Mouse (Mus musculus) retina, embryonic 14.5 days (tissue): ENCODE measurements around the gene C130026I21Rik.
"Not testable (repeated sequence)": the region's sequence is repeated elsewhere in the genome, so short reads cannot be mapped to it uniquely, and the experiment has no call there.

Source experiments
- DNase-seq: peaks from one replicate; pipeline ENCODE4 v3.0.0-alpha.2; 2015; ENCODE audit warnings: low spot score

C130026I21Rik gene

GRCm38 (mm10) chr1:85270466-85270865 lies at the start of gene C130026I21Rik:
Gene C130026I21Rik (minus strand): TSS chr1:85270566.
- DNase-seq = not testable (repeated sequence)

- DNase-seq = not testable (repeated sequence)
Measured at GRCm38 (mm10) chr1:85287063-85287462, 16.7 kb upstream of the C130026I21Rik start.

GRCm38 (mm10) chr1:85276421-85276820 lies 6.1 kb upstream of the C130026I21Rik start:
- DNase-seq = not testable (repeated sequence)

GRCm38 (mm10) chr1:85258634-85259033 lies 11.7 kb downstream of the C130026I21Rik start:
- not testable (repeated sequence) for DNase-seq

GRCm38 (mm10) chr1:85255217-85255616 lies 15.1 kb downstream of the C130026I21Rik start:
- not testable (repeated sequence) for DNase-seq

- not testable (repeated sequence) for DNase-seq
Measured at GRCm38 (mm10) chr1:85251211-85251610, 19.2 kb downstream of the C130026I21Rik start.

GRCm38 (mm10) chr1:85248985-85249384 lies 21.4 kb downstream of the C130026I21Rik start:
- DNase-seq = not testable (repeated sequence)

- DNase-seq = not testable (repeated sequence)
Measured at GRCm38 (mm10) chr1:85246776-85247460, 23.4 kb downstream of the C130026I21Rik start.

- not testable (repeated sequence) for DNase-seq
Measured at GRCm38 (mm10) chr1:85246266-85246665, 24.1 kb downstream of the C130026I21Rik start.

GRCm38 (mm10) chr1:85244941-85245340 lies 25.4 kb downstream of the C130026I21Rik start:
- not testable (repeated sequence) for DNase-seq

GRCm38 (mm10) chr1:85243023-85243422 lies 27.3 kb downstream of the C130026I21Rik start:
- not testable (repeated sequence) for DNase-seq

- DNase-seq = not testable (repeated sequence)
Measured at GRCm38 (mm10) chr1:85239018-85239775, 31.2 kb downstream of the C130026I21Rik start.

GRCm38 (mm10) chr1:85206531-85206930 lies 63.8 kb downstream of the C130026I21Rik start:
- DNase-seq = not testable (repeated sequence)

- not testable (repeated sequence) for DNase-seq
Measured at GRCm38 (mm10) chr1:85199523-85199922, 70.8 kb downstream of the C130026I21Rik start.

- not testable (repeated sequence) for DNase-seq
Measured at GRCm38 (mm10) chr1:85198647-85199350, 71.6 kb downstream of the C130026I21Rik start.

- not testable (repeated sequence) for DNase-seq
Measured at GRCm38 (mm10) chr1:85196732-85197131, 73.6 kb downstream of the C130026I21Rik start.

GRCm38 (mm10) chr1:85193761-85194160 lies 76.6 kb downstream of the C130026I21Rik start:
- DNase-seq = not testable (repeated sequence)

GRCm38 (mm10) chr1:85181981-85182380 lies 88.4 kb downstream of the C130026I21Rik start:
- not testable (repeated sequence) for DNase-seq

- DNase-seq = not testable (repeated sequence)
Measured at GRCm38 (mm10) chr1:85178971-85179370, 91.4 kb downstream of the C130026I21Rik start.

- not testable (repeated sequence) for DNase-seq
Measured at GRCm38 (mm10) chr1:85162841-85163240, 107.5 kb downstream of the C130026I21Rik start.

- not testable (repeated sequence) for DNase-seq
Measured at GRCm38 (mm10) chr1:85155151-85155550, 115.2 kb downstream of the C130026I21Rik start.

GRCm38 (mm10) chr1:85133671-85134070 lies 136.7 kb downstream of the C130026I21Rik start:
- DNase-seq = not testable (repeated sequence)
